Mouse (Mus musculus): Measurements from ENCODE around the gene Selenow. TPM values are rescaled to one million over a fixed set of nuclear protein-coding genes. Genes with fewer than 3 reads are reported as not detected.
A peak's percentile ranks its signal among the peaks of the same experiment; 100 is the strongest.

Selenow gene
- polyA plus RNA-seq, 1 experiment from 2014 or later: 965 TPM

DNA sequence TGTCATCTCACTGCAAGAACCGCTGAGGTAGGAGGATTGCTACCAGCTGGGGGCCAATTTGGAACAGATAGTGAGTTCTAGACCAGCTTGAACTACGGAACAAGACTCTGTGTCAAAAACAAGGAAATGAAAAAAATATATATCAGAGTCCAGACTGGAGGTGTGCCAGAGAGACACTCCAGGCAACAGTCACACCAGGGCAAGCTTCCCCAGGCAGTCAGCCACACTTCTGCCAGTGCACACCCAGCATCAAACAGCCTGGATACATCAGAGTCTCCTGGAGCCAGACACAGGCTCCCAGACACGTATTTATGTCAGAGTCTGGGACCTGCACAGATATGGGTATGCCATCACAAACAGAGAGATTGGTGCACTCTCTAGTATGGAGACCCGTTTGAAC is 39.0 kb upstream of the Selenow start:
- DNase-seq (ENCODE audit: low spot score) (no peak), ATAC-seq (replicated peaks; ENCODE audit: low FRiP score) (no peak)
- H3K9ac ChIP-seq (ENCODE audit: low read length): no peak overlapping the region
- no peak overlapping the region for H3K27ac ChIP-seq (ENCODE audit: low read depth, low read length)
- H3K4me1 ChIP-seq (replicated peaks; ENCODE audit: control insufficient read depth, insufficient read depth, low read length): no peaks in the 10 kb centered on the region
- no peaks in the 10 kb centered on the region for H3K9me3 ChIP-seq (ENCODE audit: control insufficient read depth, low read length)
- no peak overlapping the region for H3K4me3 ChIP-seq (ENCODE audit: low read depth, low read length)
- 70% methylated on average over 4 of the region's 4 CpGs for WGBS
- no peak overlapping the region for H3K4me2 ChIP-seq (ENCODE audit: low read depth, low read length, severe bottlenecking)
- H3K36me3 ChIP-seq (ENCODE audit: control insufficient read depth, insufficient read depth, low read length): no peaks in the 10 kb centered on the region
- no peaks in the 10 kb centered on the region for H3K27me3 ChIP-seq (ENCODE audit: control insufficient read depth, insufficient read depth, low read length)

DNA sequence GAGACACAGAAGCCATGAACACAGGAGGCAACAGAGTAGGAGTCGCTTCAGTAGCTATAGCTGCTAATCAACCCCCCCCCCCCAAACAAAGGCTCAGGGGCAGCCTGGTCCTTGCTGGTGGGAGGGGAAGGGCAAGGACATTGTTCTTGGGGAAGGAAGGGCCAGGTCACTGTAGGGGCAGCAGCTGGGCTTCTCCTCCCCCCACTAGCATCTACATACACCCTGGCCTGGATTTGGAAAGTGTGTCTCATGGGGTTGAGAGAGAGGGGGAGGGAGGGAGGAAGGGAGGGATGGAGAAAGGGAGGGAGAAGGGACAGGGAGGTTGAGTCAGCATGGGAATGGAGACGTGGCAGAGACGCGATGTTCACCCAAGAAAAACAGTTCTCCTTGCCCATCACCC is 38.5 kb upstream of the Selenow start:
- H3K27ac ChIP-seq (ENCODE audit: low read depth, low read length): no peak overlapping the region
- H3K4me1 ChIP-seq (replicated peaks; ENCODE audit: control insufficient read depth, insufficient read depth, low read length): no peaks in the 10 kb centered on the region
- no peak overlapping the region for H3K4me2 ChIP-seq (ENCODE audit: low read depth, low read length, severe bottlenecking)
- DNase-seq (ENCODE audit: low spot score): no peak
- WGBS: 48% methylated on average over 4 of the region's 4 CpGs
- no peaks in the 10 kb centered on the region for H3K36me3 ChIP-seq (ENCODE audit: control insufficient read depth, insufficient read depth, low read length)
- no peak for ATAC-seq (replicated peaks; ENCODE audit: low FRiP score)
- no peaks in the 10 kb centered on the region for H3K27me3 ChIP-seq (ENCODE audit: control insufficient read depth, insufficient read depth, low read length)
- no peak overlapping the region for H3K9ac ChIP-seq (ENCODE audit: low read length)
- no peaks in the 10 kb centered on the region for H3K9me3 ChIP-seq (ENCODE audit: control insufficient read depth, low read length)
- no peak overlapping the region for H3K4me3 ChIP-seq (ENCODE audit: low read depth, low read length)

DNA sequence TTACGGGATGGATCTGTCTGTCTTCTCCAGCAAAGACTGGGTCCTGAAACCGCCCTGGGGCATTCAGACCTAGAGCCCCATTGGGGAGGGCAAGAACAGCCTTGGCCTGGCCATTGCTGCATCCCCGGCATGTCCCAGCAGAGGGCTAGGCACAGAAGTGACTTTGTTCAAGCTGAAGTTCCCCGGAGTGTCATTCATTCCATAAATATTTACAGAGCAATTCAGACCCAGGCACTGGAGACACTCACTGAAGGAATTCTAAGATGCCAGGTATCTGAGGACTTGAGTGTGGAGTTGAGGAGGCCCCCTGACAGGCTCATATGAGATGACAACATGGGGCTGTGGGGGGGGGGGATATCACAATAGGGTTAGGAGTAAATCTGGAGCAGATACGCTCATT is 33.9 kb upstream of the Selenow start:
- Histone ChIP-seq H3K36me3 (ENCODE audit: control insufficient read depth, insufficient read depth, low read length) (no peaks in the 10 kb centered on the region), H3K4me3 (ENCODE audit: low read depth, low read length) (no peak overlapping the region), H3K27me3 (ENCODE audit: control insufficient read depth, insufficient read depth, low read length) (no peaks in the 10 kb centered on the region), H3K9ac (ENCODE audit: low read length) (no peak overlapping the region), H3K27ac (ENCODE audit: low read depth, low read length) (no peak overlapping the region), H3K4me1 (replicated peaks; ENCODE audit: control insufficient read depth, insufficient read depth, low read length) (no peaks in the 10 kb centered on the region), H3K4me2 (ENCODE audit: low read depth, low read length, severe bottlenecking) (no peak overlapping the region), H3K9me3 (ENCODE audit: control insufficient read depth, low read length) (no peaks in the 10 kb centered on the region; the same call in 1 of the 2 replicates)
- WGBS: 82% methylated on average over 5 of the region's 5 CpGs
- ATAC-seq (replicated peaks; ENCODE audit: low FRiP score): no peak
- DNase-seq (ENCODE audit: low spot score): no peak

DNA sequence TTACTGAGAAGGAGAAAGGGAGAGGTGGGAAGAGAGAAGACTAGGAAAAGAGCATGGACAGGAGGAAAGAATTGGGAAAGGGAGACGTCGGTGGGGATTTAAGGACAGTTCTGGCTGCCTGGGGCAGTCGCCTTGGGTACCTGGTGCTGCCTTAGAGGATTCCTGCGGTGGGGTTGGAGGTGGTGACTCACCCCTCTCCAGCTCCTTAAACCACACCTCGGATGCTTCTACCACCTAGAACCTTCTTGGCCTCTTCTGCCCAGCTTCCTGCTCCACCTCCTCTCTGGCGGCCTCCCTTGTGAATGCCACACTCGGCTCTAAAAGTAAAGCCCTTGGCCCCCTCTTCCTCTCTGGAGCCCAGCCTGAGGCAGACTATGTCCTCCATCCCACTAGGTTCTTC is 33.3 kb upstream of the Selenow start:
- peak overlapping the region; percentile 48 for H3K9ac ChIP-seq (ENCODE audit: low read length)
- H3K27me3 ChIP-seq (ENCODE audit: control insufficient read depth, insufficient read depth, low read length): no peaks in the 10 kb centered on the region
- H3K9me3 ChIP-seq (ENCODE audit: control insufficient read depth, low read length): no peaks in the 10 kb centered on the region; the same call in 1 of the 2 replicates
- H3K27ac ChIP-seq (ENCODE audit: low read depth, low read length): no peak overlapping the region
- 17% methylated on average over 7 of the region's 7 CpGs for WGBS
- peak overlapping the region; percentile 45 for H3K4me2 ChIP-seq (ENCODE audit: low read depth, low read length, severe bottlenecking)
- no peak for ATAC-seq (replicated peaks; ENCODE audit: low FRiP score)
- no peaks in the 10 kb centered on the region for H3K36me3 ChIP-seq (ENCODE audit: control insufficient read depth, insufficient read depth, low read length)
- DNase-seq (ENCODE audit: low spot score): no peak
- no peaks in the 10 kb centered on the region for H3K4me1 ChIP-seq (replicated peaks; ENCODE audit: control insufficient read depth, insufficient read depth, low read length)
- H3K4me3 ChIP-seq (ENCODE audit: low read depth, low read length): peak overlapping the region; percentile 22; the same call in 1 of the 2 replicates

DNA sequence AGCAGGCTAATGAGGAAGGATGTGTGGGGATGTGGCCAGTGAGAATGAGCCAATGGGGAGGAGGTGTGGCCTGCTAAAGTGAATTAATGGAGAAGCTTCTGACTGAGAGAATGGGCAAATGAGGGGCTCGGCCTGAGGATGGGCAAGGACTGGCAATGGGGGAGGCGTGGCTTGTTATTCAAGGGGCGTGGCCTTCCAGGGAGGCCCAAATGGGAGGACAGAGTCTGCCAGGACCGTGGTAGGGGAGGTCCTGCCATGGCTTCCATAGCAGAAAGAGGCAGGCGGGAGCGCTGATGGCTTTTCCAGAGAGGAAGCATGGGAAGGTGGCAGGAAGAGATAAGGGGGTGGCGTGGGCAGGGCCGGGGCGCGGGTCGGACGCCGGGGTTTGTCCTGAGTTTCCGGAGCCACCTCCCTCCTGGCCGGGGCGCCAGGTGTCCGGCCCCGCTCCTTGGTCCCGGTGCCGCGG is 32.8 kb upstream of the Selenow start:
- no peaks in the 10 kb centered on the region; the same call in 1 of the 2 replicates for H3K9me3 ChIP-seq (ENCODE audit: control insufficient read depth, low read length)
- ATAC-seq (replicated peaks; ENCODE audit: low FRiP score) (peak; percentile 74), DNase-seq (ENCODE audit: low spot score) (peak; percentile 79)
- no peaks in the 10 kb centered on the region for H3K27me3 ChIP-seq (ENCODE audit: control insufficient read depth, insufficient read depth, low read length)
- H3K4me2 ChIP-seq (ENCODE audit: low read depth, low read length, severe bottlenecking): peak overlapping the region; percentile 45
- H3K4me1 ChIP-seq (replicated peaks; ENCODE audit: control insufficient read depth, insufficient read depth, low read length): no peaks in the 10 kb centered on the region
- H3K4me3 ChIP-seq (ENCODE audit: low read depth, low read length): peak overlapping the region; percentile 22; the same call in 1 of the 2 replicates
- 6% methylated on average over 19 of the region's 21 CpGs for WGBS
- H3K27ac ChIP-seq (ENCODE audit: low read depth, low read length): no peak overlapping the region
- H3K9ac ChIP-seq (ENCODE audit: low read length): peak overlapping the region; percentile 48
- H3K36me3 ChIP-seq (ENCODE audit: control insufficient read depth, insufficient read depth, low read length): no peaks in the 10 kb centered on the region

GRCm38 (mm10) chr7:15954436-15954835 is 32.2 kb upstream of the Selenow start:
- ATAC-seq (replicated peaks; ENCODE audit: low FRiP score) (no peak), DNase-seq (ENCODE audit: low spot score) (no peak)
- no peaks in the 10 kb centered on the region; the same call in 1 of the 2 replicates for H3K9me3 ChIP-seq (ENCODE audit: control insufficient read depth, low read length)
- WGBS: 89% methylated on average over 7 of the region's 7 CpGs
- no peaks in the 10 kb centered on the region for H3K36me3 ChIP-seq (ENCODE audit: control insufficient read depth, insufficient read depth, low read length)
- H3K27ac ChIP-seq (ENCODE audit: low read depth, low read length): no peak overlapping the region
- no peaks in the 10 kb centered on the region for H3K27me3 ChIP-seq (ENCODE audit: control insufficient read depth, insufficient read depth, low read length)
- H3K4me3 ChIP-seq (ENCODE audit: low read depth, low read length): no peak overlapping the region
- no peak overlapping the region for H3K4me2 ChIP-seq (ENCODE audit: low read depth, low read length, severe bottlenecking)
- H3K4me1 ChIP-seq (replicated peaks; ENCODE audit: control insufficient read depth, insufficient read depth, low read length): no peaks in the 10 kb centered on the region
- H3K9ac ChIP-seq (ENCODE audit: low read length): no peak overlapping the region

- no peaks in the 10 kb centered on the region for H3K4me1 ChIP-seq (replicated peaks; ENCODE audit: control insufficient read depth, insufficient read depth, low read length)
- 93% methylated on average over 13 of the region's 13 CpGs for WGBS
- H3K9me3 ChIP-seq (ENCODE audit: control insufficient read depth, low read length): no peaks in the 10 kb centered on the region; the same call in 1 of the 2 replicates
- H3K36me3 ChIP-seq (ENCODE audit: control insufficient read depth, insufficient read depth, low read length): no peaks in the 10 kb centered on the region
- DNase-seq (ENCODE audit: low spot score) (no peak), ATAC-seq (replicated peaks; ENCODE audit: low FRiP score) (no peak)
- H3K9ac ChIP-seq (ENCODE audit: low read length): no peak overlapping the region
- no peaks in the 10 kb centered on the region for H3K27me3 ChIP-seq (ENCODE audit: control insufficient read depth, insufficient read depth, low read length)
- no peak overlapping the region for H3K27ac ChIP-seq (ENCODE audit: low read depth, low read length)
- no peak overlapping the region for H3K4me3 ChIP-seq (ENCODE audit: low read depth, low read length)
- H3K4me2 ChIP-seq (ENCODE audit: low read depth, low read length, severe bottlenecking): no peak overlapping the region
Measured at GRCm38 (mm10) chr7:15953307-15954074, 31.3 kb upstream of the Selenow start.

DNA sequence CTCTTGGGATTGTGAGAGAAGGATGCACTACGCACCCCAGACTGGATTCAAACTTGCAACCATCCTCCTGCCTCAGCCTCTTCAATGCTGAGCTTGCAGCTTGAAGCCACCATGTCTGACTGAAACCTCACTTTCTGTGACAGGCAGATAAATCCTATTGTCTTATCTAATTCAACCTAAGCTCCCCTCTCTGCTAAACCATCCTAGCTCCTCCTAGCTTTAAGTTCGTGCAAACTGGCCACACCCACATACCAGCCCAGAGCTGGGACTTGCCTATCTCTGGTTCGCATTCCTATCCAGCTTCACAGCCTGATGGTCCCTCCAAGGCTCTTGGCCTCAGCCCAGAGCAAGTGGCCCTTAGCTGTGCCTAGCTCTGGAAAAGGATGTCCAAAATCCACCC is 30.2 kb upstream of the Selenow start:
- H3K36me3 ChIP-seq (ENCODE audit: control insufficient read depth, insufficient read depth, low read length): no peaks in the 10 kb centered on the region
- no peaks in the 10 kb centered on the region; the same call in 1 of the 2 replicates for H3K9me3 ChIP-seq (ENCODE audit: control insufficient read depth, low read length)
- DNase-seq (ENCODE audit: low spot score) (no peak), ATAC-seq (replicated peaks; ENCODE audit: low FRiP score) (no peak)
- H3K4me2 ChIP-seq (ENCODE audit: low read depth, low read length, severe bottlenecking): no peak overlapping the region
- no peak overlapping the region for H3K27ac ChIP-seq (ENCODE audit: low read depth, low read length)
- no peak overlapping the region for H3K4me3 ChIP-seq (ENCODE audit: low read depth, low read length)
- 72% methylated on average over 3 of the region's 3 CpGs for WGBS
- no peaks in the 10 kb centered on the region for H3K27me3 ChIP-seq (ENCODE audit: control insufficient read depth, insufficient read depth, low read length)
- H3K4me1 ChIP-seq (replicated peaks; ENCODE audit: control insufficient read depth, insufficient read depth, low read length): no peaks in the 10 kb centered on the region
- H3K9ac ChIP-seq (ENCODE audit: low read length): no peak overlapping the region

GRCm38 (mm10) chr7:15950008-15950407 is 27.8 kb upstream of the Selenow start:
- Histone ChIP-seq H3K4me1 (replicated peaks; ENCODE audit: control insufficient read depth, insufficient read depth, low read length) (no peaks in the 10 kb centered on the region), H3K36me3 (ENCODE audit: control insufficient read depth, insufficient read depth, low read length) (no peaks in the 10 kb centered on the region), H3K4me3 (ENCODE audit: low read depth, low read length) (no peak overlapping the region), H3K9ac (ENCODE audit: low read length) (no peak overlapping the region), H3K27ac (ENCODE audit: low read depth, low read length) (no peak overlapping the region), H3K9me3 (ENCODE audit: control insufficient read depth, low read length) (no peaks in the 10 kb centered on the region; the same call in 1 of the 2 replicates), H3K4me2 (ENCODE audit: low read depth, low read length, severe bottlenecking) (no peak overlapping the region), H3K27me3 (ENCODE audit: control insufficient read depth, insufficient read depth, low read length) (no peaks in the 10 kb centered on the region)
- DNase-seq (ENCODE audit: low spot score) (no peak), ATAC-seq (replicated peaks; ENCODE audit: low FRiP score) (no peak)
- 88% methylated on average over 15 of the region's 15 CpGs for WGBS
